Mouse (Mus musculus) E14TG2a.4 (cell line): ENCODE data around the gene Cep250.

ENCODE experiments used
- CTCF ChIP-seq: conservative IDR thresholded peaks from 2 replicates; pipeline ENCODE4 v1.5.1; 2014; ENCODE audit warnings: low read length
- NANOG ChIP-seq: IDR thresholded peaks from 2 replicates; pipeline ENCODE4 v1.6.1; 2014; ENCODE audit warnings: borderline replicate concordance, low read length, mixed read lengths
- POU5F1 ChIP-seq: IDR thresholded peaks from 2 replicates; pipeline ENCODE4 v1.6.1; 2014; ENCODE audit warnings: low read length, borderline replicate concordance

DNA sequence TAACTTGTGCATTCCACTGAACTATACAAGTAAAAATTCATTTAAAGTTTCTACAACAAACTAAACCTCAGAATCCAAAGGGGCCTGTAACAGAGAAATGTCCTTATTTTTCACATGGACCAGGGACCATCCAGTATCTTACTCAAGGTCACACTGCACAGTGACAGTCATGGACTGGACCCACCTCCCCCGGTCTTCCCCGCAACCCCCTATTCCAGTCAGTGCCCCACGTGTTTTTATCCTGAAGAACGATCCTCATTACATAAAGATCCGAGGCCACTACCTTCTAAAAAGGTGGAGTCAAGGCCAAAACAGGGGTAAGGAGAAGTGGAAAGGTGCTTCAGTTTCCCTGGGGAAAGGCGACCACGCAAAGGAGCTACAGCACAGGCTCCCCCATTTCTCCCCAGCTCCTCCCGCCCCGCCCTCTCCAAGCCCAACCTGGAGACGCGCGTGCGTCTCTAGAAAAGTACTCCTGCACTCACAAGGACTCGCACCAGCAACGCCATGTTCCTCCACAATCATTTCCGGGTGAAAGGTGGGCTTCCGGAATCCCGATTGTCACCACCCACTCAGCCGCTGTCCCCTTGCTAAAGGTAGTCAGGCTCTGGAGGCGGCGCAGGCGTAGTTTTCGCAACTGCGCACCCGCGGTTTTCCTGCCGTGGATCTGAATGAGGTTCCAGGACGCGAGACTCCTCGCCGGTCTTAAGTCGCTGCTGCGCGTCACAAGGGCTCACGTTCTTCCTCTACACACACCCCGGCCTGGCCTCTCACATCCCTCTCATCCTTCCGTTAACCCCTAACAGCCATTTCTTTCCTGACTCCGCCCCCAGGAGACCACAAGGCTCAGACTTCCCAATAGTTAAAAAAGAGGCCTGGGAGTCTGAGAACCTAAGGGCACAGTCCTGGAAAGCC, 26.5 kb upstream of the Cep250 start, which contains the start of gene Uqcc1:
- TF ChIP-seq CTCF (no peak), POU5F1 (no peak), NANOG (no peak)
